Mouse (Mus musculus) granulocyte monocyte progenitor cell, adult 5-6 weeks (primary cell): ENCODE measurements around the gene Mroh7. TPM values are rescaled to one million over a fixed set of nuclear protein-coding genes. Genes with fewer than 3 reads are reported as not detected.
"Not testable (repeated sequence)": the region's sequence is repeated elsewhere in the genome, so short reads cannot be mapped to it uniquely, and the experiment has no call there.

Experiments
- ATAC-seq: replicated peaks from 2 replicates; pipeline ENCODE4 v1.8.0; 2016; ENCODE audit warnings: mild to moderate bottlenecking, moderate TSS enrichment, inconsistent platforms; ENCODE audit not compliant: poor library complexity, severe bottlenecking
- total RNA-seq, 2 experiments: library from RNA; stranded (forward) in 1 of 2; stranded (reverse) in 1 of 2; fragments of 200-712, 200-1000 nt in 1 of 2; fragments of >200 nt in 1 of 2; fragmentation: Nextera tagmentation in 1 of 2; gene quantifications; 2 replicates each; pipeline ENCODE4 v1.2.3; 2014 to 2017

Gene Mroh7
- total RNA-seq (2014; fragmentation: Nextera tagmentation) (not detected in 2 replicates), total RNA-seq (2017) (not detected in 2 replicates)

DNA sequence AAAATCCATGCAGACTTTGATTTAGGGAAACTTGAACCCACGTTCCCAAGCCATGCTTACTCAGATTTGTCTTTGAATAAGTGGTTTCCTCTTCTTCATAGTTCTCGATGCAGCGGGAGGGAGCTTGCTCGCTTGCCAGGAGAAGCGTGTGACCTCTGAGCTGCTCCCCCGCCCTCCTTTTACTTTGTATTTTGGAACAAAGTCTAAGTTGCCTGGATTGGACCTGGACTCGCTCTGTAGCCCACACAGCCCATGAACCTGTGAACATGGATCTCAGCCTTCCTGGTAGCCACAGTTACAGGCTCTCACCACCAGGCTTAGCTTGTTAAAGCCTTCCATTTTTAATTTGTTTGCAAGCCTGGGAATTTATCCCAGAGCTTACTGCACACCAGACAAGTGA is at the start of gene Mroh7:
Gene Mroh7, minus strand, starts transcription at position 112 of the 400 bp plus-strand sequence.
- ATAC-seq: no peak

DNA sequence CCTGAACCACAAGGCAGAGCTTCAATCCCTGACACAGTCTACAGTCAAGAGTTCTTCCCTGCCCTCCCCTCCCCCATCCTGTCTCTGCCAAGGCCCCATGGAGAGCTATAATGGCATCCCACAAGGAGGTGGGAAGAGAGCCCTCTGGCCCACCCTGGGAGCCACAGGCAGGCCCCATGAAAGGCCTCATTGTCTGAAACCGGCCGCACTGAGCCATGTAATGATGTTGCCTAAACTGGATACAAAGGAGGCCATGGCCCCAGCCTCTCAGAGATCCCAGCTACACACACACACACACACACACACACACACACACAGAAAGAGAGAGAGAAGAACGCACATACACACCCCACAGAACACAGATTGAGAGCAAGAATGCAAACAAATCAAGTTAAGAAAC is 49.3 kb upstream of the Mroh7 start:
- ATAC-seq: no peak

DNA sequence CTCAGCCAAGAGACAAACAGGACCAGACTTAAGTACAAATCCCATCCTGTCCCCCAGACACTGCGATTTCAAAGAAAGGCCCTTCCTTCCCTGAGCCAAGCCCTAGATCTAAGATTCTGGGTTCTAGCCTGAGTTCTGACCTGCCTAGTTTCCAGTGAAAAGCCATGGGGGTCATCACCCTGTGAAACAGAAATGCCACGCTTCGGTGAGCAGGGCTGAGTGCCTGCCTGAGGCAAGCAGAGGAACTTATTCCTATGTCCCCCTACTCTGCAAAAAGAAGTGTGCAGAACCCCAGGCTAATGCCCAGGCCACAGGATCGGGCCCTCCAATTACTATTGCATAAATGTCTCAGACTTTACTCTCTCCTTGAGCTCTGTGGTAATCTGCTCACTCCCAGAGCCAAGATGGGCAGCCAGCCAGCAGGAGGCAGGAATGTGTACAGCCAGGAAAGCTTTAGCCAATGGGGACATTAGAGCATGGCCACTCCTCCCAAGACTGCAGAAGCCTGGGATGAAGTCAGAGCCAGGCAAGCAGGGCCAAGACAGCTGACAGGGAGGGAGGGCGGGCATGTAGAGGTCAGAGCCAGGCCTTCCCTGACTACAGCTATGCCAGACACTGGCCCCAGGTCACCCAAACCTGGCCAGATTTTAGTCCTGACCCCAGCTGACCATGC is 47.5 kb upstream of the Mroh7 start:
- peak; percentile 27; the same call in 1 of the 2 replicates for ATAC-seq

DNA sequence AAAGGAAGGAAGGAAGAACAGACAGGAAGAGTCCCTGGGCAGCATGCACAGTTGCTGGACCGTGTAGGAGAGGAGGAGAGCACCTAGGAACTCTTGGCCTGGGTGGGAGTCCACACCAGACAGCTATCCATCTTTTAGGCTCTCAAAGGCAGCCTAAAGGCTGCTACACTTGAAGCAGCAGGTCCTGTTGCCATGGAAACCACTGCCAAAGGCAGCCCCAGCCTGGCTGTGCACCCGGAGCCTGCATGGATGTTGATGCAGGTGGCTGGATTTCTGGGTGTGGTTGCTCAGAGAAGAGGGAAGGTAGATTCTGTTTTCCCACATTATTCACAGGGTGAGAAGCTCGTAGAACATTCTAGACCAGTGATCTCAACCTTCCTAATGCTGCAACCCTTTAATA is 46.3 kb upstream of the Mroh7 start:
- ATAC-seq: no peak

DNA sequence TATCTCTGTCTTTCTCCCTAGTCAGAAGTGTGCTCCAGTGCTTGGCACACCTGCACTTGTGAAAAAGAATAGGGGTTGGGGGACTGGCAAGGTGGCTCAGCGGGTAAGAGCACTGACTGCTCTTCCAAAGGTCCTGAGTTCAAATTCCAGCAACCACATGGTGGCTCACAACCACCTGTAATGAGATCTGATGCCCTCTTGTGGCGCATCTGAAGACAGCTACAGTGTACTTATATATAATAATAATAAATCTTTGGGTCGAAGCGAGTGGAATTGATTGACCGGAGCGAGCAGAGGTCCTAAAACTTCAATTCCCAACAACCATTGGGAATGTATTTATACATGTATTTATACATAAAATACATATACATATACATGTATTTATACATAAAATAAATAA is 45.0 kb upstream of the Mroh7 start:
- ATAC-seq: not testable (repeated sequence)

DNA sequence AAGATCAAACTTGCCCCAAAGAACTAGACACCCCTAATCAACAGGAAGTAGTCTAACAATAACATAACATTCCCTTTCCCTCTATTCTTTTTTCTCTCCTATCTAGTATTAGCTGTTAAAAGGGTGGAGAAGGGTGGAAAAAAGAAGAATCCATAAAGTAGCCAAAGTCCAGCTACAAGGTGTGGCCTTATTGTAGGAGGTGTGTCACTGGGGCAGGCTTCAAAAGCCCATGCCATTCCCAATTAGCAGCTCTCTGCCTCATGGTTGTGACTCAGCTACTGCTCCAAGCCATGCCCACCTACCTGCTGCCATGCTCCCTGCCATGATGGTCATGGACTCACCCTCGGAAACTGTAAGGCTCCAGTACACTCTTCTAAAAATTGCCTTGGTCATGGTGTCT is 41.8 kb upstream of the Mroh7 start:
- no peak for ATAC-seq

DNA sequence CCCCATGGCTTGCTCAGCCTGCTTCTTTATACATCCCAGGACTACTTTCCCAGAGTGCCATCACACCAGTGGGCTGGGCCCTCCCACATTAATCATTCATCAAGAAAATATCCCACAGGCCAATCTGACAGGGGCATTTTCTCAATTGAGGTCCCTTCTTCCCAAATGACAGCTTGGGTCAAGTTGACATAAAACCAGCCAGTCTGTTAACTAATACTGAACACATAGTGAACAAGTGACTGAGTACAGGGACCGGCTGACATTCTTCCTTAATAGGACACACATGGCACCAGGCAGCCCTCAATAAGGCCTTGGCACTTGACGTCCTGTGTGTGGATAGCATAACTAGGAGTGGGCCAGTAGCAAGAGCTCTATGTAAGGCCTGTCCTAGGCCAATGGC is 38.6 kb upstream of the Mroh7 start:
- ATAC-seq: no peak

DNA sequence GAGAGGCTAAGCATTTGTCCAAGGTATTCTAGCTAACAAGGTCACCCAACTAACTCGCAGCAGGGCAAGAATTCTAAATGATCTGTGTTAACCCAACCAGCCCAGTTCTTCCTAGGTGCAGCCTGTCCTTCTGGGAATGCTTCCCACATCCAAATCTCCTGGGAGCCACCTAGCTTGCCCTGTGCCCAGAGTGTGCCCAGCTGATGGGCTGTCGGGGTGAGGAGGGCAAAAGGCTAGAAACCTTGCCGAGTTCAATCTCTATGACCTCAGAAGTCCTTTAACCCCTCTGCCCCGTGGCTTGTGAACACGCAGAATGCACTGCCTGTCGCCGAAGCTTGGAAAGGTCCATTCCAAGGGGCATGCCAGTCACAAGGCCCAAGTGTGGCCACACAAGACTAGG is 33.4 kb upstream of the Mroh7 start:
- no peak for ATAC-seq

DNA sequence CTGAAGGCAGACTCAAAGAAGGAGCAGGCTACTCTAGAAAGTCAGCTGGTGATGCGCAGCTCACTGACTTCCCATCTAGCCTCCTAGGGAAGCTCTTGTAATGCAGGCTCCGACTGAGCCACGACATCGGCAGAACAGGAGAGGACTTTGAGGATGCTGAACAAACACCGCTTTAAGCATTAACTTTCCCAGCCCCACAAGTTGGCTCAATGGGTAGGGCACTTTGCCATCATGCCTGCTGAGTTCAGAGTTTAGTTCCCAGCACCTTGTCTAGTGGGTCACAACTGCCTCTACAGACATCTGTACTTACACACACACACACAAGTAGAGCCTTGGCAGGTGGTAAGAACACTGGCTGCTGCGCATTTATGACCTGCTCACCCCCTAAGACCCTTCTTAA is 21.0 kb upstream of the Mroh7 start:
- ATAC-seq: no peak

DNA sequence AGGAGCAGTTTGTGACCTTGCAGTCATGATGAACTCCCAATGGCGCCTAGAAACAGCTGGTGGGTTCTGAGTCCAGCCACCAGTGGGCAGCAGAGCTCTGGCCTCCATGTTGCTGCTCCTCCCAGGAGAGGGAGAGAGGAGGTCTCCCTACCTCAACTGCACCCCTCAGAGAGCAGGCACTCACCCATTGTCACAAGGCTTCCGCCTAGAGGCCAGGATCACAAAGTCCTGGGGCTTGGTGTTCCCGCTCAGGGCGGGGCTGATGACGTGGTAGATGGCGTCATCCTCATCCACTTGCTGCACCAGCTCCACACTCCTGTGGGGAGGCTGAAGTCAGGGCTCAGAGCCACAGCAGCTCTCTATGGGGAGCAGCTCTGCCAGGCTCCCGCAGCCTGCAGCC is 19.0 kb upstream of the Mroh7 start:
- ATAC-seq: peak; percentile 63

DNA sequence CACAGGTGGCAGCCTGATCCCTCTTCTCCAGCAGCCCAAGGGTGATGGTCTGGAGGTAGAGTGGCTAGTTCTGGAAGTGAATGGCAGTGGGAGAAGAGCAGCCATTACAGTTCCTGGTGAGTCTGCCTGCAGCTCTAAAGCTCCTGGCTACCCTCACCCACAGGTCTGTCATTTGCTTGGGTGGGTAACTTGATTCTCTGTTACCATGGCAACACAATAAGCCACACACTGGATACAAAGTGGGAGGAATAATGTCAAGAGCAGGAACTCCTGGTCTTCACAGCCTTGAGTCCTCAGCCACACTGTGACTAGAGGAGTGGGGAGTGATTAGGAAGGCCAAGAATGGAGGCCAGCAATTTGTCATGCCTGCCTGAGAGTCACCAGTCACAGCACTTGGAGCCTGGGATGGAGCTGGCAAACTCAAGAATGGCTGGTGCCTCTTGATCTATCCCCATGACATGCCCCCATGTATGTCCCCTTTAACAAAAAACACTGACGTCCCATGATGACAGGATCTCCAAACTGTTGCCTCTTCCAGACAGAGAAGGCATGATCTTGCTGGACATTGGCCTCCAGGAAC is 16.4 kb upstream of the Mroh7 start:
- no peak for ATAC-seq

DNA sequence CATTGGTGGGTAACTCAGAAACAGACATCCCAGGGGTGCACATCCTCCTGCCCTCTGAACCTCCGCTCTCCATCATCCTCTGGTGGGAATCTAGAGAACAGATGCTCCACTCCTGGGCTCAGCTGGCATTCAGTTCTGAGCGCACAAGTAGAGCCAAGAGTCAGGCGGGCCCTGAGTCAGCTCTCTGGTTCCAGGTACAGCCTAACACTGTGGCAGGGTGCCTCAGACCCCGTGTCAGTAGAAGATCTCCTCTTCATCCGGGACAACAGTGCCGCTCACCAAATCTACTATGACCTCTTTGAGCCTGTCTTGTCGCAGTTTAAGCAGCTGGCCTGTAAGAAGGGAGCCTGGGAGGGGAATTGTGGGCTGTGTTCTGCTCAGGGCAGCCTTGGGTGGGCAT is 15.1 kb upstream of the Mroh7 start:
- ATAC-seq: no peak

DNA sequence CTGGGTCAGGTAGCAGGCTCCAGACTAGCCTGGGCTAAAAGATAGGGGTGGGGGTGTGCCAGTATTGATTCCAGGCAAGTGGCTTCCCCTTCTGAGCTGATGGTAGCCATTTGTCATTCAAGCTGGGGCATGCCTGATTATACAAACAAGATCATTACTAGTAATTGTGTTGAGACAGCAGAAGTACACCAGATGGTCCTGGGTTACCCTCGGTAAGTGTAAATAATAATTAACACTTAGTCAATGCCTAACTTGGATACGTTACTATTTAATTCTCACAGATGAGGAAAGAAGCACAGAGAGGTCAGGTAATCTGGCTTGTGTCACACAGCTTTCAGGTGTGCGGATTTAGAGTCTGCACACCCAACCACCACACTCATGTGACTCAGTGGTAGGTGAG is 7.2 kb upstream of the Mroh7 start:
- no peak for ATAC-seq

DNA sequence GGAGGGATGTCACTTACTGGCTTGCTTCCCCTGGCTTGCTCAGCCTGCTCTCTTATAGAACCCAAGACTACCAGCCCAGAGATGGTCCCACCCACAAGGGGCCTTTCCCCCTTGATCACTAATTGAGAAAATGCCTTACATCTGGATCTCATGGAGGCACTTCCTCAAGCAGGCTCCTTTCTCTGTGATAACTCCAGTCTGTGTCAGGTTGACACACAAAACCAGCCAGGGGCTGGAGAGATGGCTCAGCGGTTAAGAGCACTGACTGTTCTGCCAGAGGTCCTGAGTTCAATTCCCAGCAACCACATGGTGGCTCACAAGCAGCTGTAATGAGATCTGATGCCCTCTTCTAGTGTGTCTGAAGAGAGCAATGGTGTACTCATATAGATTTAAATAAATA is 6.2 kb upstream of the Mroh7 start:
- ATAC-seq: not testable (repeated sequence)

DNA sequence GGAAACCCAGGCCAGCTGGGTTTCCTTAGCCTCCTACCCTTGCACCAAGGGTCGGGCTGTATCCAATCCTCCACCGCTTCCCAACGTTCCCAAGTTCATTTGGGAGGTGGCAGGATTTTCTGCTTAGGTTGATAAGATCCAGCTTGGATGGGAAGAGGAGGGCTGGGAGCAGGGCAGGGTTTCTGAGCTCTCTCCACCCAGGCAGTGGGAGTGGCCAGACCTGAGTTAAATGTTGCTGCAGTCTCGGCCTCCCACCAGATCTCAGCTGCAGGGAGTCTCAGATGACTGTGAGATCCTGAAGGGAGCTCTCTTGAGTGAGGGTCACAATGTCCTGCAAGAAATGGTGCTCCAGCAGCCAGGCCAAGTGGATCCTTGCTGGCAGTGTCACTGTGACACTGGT is 2.9 kb upstream of the Mroh7 start, which contains the start of gene Fam151a:
Gene Fam151a, plus strand, starts transcription at position 254 of the 400 bp plus-strand sequence.
- ATAC-seq: no peak

DNA sequence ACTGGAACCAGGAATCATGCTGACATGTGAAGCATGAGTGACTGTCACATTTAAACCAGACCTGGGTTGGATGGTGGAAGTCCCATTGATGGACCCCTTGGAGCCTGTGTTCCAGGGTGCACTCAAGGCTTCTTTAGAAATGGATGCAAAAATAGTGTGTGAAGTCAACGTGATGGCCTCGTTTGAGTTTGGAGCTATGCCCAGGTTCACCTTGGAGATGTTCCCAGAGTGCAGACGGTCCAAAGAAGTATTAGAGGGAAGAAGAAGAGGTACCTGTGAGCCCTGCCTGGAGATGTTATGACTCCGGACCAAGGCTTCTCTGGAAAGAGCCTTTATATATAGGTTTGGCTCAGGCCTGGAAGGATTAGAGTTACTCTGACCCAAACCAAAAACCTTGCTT is 10.1 kb downstream of the Mroh7 start:
- no peak for ATAC-seq

DNA sequence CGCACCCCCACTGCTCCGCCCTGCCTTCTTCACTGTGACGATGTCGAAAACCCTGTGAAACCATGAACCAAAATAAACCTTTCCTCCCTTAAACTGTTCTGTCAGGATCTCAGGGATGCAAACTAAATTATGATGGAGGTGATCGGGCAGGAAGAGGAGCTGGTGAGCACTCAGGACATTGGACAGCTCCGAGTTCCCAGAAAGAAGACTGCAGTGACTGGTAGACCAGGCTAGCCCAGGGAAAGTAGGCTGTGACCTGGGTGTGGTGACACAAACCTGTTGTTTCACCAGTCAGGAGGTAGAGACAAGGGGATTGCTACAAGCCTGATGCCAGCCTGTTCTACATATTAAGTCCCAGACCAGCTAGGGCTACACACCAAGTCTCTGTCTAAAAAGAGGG is 17.1 kb downstream of the Mroh7 start:
- no peak for ATAC-seq

DNA sequence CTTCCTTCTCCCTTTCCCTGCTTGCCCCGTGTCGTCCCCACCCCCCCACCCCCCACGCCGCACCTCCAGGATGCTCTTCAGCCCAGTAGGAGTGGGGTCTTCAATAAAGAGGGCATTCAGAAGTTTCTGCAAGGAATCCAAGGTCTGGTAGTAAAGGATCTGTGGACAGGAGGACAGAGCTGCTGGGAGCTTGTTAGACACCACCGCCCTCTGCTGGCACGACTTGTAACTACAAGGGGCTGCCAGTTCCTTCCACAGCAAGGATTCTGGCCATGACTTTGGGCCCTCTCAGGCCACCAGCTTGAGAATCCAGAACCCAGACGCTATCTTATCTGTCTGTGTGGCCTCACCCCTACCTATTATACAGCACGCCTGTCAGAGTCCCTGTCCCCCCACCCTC is 22.3 kb downstream of the Mroh7 start:
- peak; percentile 81 for ATAC-seq

DNA sequence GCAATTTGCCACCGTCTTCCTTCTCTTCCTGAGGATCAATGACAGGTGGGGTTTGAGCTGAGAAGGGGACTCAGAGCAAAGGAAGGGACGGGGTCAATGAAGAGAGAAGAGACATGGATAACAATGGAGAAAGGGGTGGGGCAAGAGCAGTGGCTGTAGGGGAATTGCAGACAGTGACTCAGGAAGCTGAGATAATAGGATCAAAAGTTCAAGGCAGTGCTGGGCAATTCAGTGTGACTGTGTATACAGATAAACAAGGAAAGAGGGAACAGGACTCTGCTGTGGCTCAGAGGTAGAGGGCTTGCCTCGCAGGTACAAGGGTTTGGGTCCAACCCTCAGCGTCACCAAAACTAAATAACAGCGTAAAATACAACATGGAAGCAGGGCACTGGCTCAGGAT is 22.8 kb downstream of the Mroh7 start:
- no peak for ATAC-seq

DNA sequence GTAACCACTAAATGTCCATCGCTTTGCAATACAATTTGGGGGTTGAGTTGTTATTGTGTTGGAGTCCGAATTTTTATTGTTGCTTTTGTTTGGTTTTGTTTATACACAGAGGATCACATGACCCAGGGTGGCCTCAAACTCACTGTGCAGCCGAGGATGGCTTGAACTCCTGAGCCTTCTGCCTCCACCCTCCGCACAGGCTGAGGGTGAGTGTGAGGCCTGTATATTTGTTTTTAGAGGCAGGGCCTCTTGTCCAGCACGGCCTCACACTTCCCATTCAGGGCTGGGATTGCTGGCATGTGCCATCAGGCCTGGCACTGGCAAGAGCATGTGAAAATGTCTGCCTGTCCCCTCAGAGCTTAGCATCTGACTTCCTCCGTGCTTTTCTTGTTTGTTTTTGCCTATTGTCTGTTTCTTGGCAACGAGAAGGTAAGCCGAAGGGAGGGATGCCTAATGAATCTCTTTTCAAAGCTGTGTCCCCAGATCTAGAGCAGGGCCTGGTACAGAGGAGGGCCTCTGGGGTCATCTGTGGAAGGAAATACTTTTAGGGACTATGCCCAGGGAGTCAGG is 25.5 kb downstream of the Mroh7 start:
- no peak for ATAC-seq

DNA sequence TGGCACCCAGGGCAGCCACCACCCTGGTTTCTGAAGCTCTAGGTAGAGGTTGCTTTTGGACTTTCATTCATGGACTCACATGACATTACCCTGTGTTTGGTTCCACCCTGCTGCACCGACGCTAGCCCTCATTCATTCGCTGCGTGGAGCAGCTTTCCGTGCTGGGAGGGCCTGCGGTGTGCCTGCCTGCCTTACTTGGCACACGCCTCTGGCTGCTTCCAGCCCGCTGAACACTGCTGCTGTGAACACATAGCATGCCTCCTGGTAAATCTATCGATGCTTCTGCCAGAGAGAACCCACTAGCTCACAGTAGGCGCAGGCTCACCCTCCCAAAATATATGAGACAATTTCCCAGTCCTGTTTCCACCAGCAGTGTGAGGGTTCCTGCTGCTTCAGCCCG is 26.3 kb downstream of the Mroh7 start:
- ATAC-seq: no peak

DNA sequence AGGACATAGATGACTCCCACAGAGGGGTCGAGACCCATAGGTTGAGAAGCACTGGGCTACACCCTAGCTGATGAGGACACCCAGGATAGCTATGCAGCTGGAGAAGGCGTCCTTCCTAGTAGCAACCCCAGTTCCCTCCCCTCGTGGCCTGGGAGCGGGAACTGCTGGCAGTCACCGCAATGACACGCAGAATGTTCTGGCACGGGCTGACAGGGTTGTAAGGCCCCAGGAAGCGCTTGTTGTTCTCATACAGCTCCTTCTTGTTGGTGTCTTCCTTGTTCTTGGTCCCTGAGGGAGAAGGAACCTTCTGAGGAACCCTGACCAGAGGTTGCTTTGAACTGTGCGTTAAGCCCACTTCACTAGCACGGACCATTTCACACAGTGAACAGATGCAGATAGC is 26.8 kb downstream of the Mroh7 start:
- no peak for ATAC-seq
